Mouse (Mus musculus) heart, postnatal 0 days (tissue): ENCODE measurements around the gene Adad2. TPM values are rescaled to one million over a fixed set of nuclear protein-coding genes. Genes with fewer than 3 reads are reported as not detected.

ENCODE experiments used
- ATAC-seq: fragments of 200-750 bp; cut with Nextera tagmentation; 2 replicates; pipeline ENCODE4 v1.8.0; 2017; ENCODE audit warnings: low read depth, moderate number of reproducible peaks, moderate library complexity; ENCODE audit not compliant: insufficient read depth
- DNase-seq: peaks from one replicate; pipeline ENCODE4 v3.0.0-alpha.2; 2016; ENCODE audit warnings: low spot score
- H3K27ac ChIP-seq: fragments of 300-500 bp; sonication (generic); 2 replicates; pipeline ENCODE4 v1.5.1; 2014; ENCODE audit warnings: low read depth, mild to moderate bottlenecking
- H3K27me3 ChIP-seq: fragments of 300-500 bp; sonication (generic); 2 replicates; pipeline ENCODE4 v1.6.1; 2014; ENCODE audit warnings: low read length, mixed read lengths; ENCODE audit not compliant: control insufficient read depth, insufficient read depth
- H3K36me3 ChIP-seq: fragments of 300-500 bp; sonication (generic); replicated peaks from 2 replicates; pipeline ENCODE4 v1.6.1; 2014; ENCODE audit warnings: low read length, mixed read lengths; ENCODE audit not compliant: control insufficient read depth, insufficient read depth
- H3K4me1 ChIP-seq: fragments of 300-500 bp; sonication (generic); 2 replicates; pipeline ENCODE4 v1.6.1; 2014; ENCODE audit warnings: antibody characterized with exemption; ENCODE audit not compliant: control insufficient read depth, insufficient read depth
- H3K4me2 ChIP-seq: fragments of 300-500 bp; sonication (generic); 2 replicates; pipeline ENCODE4 v1.6.1; 2014; ENCODE audit warnings: low read depth, mild to moderate bottlenecking, low read length, moderate library complexity
- H3K4me3 ChIP-seq: fragments of 300-500 bp; sonication (generic); 2 replicates; pipeline ENCODE4 v1.5.1; 2014; ENCODE audit warnings: low read depth, low read length
- H3K9ac ChIP-seq: fragments of 300-500 bp; sonication (generic); replicated peaks from 2 replicates; pipeline ENCODE4 v1.6.1; 2014; ENCODE audit warnings: low read depth, low read length, mixed read lengths
- H3K9me3 ChIP-seq: fragments of 300-500 bp; sonication (generic); replicated peaks from 2 replicates; pipeline ENCODE4 v1.6.1; 2016; ENCODE audit warnings: low read length; ENCODE audit not compliant: control insufficient read depth
- CTCF ChIP-seq: IDR thresholded peaks from 2 replicates; pipeline ENCODE4 v1.5.1; 2016; ENCODE audit warnings: antibody characterized with exemption, control low read depth, low read depth
- EP300 ChIP-seq: IDR thresholded peaks from 2 replicates; pipeline ENCODE4 v1.6.1; 2016; ENCODE audit warnings: antibody characterized with exemption, low read depth
- WGBS: fragments of 180-500 bp; shearing (Covaris S2); extraction: QIAGEN DNeasy Blood & Tissue Kit; methylation state at CpG from one replicate; pipeline ENCODE4 v1.1.7; 2014; 5-methylcytosine and 5-hydroxymethylcytosine counted together
- polyA plus RNA-seq: library from polyadenylated mRNA; unstranded; fragments of >200 nt; fragmentation: Nextera tagmentation; extraction: Ambion mirVana; gene quantifications from 2 replicates; pipeline ENCODE4 v1.2.1, GENCODE M21; 2015
- total RNA-seq: library from RNA; depleted of rRNA; stranded (reverse); fragments of >200 nt; gene quantifications from 2 replicates; pipeline ENCODE4 v1.2.3, GENCODE M21; 2014; ENCODE audit warnings: low replicate concordance; rRNA removed

The Adad2 gene
- total RNA-seq (not detected in 2 replicates), polyA plus RNA-seq (not detected in 2 replicates)

DNA sequence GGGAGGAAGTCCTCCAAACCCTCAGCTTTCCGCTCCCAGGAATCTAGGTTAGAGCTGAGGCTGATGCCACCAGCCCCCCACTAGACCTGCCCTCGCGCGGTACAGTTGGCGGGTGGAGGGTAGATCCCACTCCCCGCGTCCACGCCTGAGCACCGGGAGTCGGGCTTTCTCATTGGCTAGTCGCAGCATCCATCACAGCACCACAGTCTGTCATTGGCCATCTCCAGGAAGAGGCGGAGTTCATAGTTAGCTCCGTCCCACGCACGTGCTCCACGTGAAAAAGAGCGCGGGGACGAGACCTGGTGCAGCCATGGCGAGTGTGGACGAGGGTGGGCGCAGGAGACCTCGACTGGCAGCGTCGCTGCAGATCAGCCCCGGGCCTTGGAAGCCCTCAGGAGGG lies at the start of gene Adad2:
Gene Adad2, plus strand, starts transcription at position 277 of the 400 bp plus-strand sequence.
- WGBS = 75% methylated on average over 26 of the region's 26 CpGs
- no peak for DNase-seq

DNA sequence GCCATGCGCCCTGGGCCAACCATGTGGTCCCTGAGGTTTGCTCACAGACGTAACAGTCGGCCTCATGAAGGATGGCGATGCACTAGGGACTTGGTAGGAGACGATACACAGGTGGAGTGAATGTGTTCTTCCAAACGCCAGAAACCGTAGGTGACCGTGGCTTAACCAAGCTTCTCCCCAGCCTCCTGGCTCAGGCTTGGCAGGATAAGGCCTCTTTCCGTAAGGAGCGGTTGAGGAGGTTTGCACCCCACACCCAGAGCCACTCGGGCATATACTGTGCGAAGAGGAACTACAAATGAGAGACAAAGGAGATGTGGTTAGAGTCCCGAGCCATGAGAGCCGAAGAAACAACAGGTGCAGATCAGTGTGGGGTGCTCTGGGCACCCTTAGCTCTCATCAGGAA lies 48.7 kb upstream of the Adad2 start:
- H3K4me1 ChIP-seq = no peaks in the 10 kb centered on the region
- H3K9ac ChIP-seq = no peak overlapping the region
- no peak for TF ChIP-seq CTCF
- TF ChIP-seq EP300 = no peak
- ATAC-seq = no peak
- no peak overlapping the region; the same call in 1 of the 2 replicates for H3K27ac ChIP-seq
- no peaks in the 10 kb centered on the region for H3K27me3 ChIP-seq
- peaks cover 51% of the 10 kb centered on the region for H3K36me3 ChIP-seq
- no peak overlapping the region for H3K4me3 ChIP-seq
- DNase-seq = no peak
- no peak overlapping the region for H3K4me2 ChIP-seq
- WGBS = 89% methylated on average over 14 of the region's 14 CpGs
- H3K9me3 ChIP-seq = no peaks in the 10 kb centered on the region

More for the DNA sequence above, at the start of gene Adad2:
- H3K4me3 ChIP-seq = no peak within 1 kb of the TSS
- H3K36me3 ChIP-seq = no peaks in the 10 kb centered on the region
- H3K27me3 ChIP-seq = 0 out of 2 replicates have a peak, but pooled peaks cover 3% of the 10 kb centered on the region
- ATAC-seq = no peak
- no peak within 1 kb of the TSS for H3K9ac ChIP-seq
- H3K9me3 ChIP-seq = peaks cover 7% of the 10 kb centered on the region; the same call in 1 of the 2 replicates
- H3K4me2 ChIP-seq = no peak within 1 kb of the TSS
- no peaks in the 10 kb centered on the region for H3K4me1 ChIP-seq
- TF ChIP-seq EP300 (no peak), CTCF (no peak)
- no peak within 1 kb of the TSS for H3K27ac ChIP-seq

DNA sequence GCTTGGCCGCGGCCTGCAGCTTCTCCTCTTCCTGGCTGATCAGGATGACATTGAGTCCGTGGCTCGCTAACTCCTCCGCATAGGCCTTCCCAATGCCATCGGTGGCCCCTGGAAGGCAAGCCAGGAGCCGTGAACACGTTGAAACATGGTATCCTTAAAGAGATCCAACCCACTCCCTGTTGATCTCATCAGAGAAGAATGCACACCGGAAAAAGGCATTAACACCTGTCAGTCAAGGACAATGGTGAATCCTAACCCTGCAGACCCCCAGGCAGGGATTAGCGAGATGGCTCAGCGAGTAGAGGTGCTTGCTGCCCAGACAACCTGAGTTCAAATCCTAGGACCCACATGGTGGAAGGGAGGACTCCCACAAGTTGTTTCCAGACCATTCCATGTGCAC lies 46.2 kb upstream of the Adad2 start:
- Histone ChIP-seq H3K4me2 (no peak overlapping the region), H3K9me3 (no peaks in the 10 kb centered on the region), H3K36me3 (peaks cover 51% of the 10 kb centered on the region), H3K27me3 (no peaks in the 10 kb centered on the region), H3K9ac (no peak overlapping the region), H3K4me1 (no peaks in the 10 kb centered on the region), H3K4me3 (no peak overlapping the region), H3K27ac (no peak overlapping the region)
- TF ChIP-seq CTCF (no peak), EP300 (no peak)
- 67% methylated on average over 11 of the region's 11 CpGs for WGBS
- no peak for ATAC-seq
- DNase-seq = no peak

DNA sequence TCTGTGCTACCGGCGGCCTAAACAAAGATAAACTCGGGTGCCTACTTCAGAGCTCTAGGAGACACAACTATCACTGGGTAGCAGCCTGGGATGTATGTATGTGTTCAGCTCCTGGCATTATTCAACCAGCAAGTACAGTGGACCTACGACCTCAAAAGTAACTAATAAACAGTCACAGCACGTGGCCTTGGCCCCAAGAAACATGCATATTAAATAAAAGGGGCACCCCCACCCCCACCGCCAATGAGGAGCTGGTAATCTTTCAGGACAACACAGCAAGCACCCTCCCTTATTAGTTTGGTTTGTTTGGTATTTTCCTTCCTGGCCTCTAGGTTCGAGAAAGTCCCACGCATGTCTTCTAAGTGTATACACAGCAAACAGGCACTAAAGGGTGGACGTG lies 44.3 kb upstream of the Adad2 start:
- WGBS = 76% methylated on average over 9 of the region's 9 CpGs
- no peak for ATAC-seq

DNA sequence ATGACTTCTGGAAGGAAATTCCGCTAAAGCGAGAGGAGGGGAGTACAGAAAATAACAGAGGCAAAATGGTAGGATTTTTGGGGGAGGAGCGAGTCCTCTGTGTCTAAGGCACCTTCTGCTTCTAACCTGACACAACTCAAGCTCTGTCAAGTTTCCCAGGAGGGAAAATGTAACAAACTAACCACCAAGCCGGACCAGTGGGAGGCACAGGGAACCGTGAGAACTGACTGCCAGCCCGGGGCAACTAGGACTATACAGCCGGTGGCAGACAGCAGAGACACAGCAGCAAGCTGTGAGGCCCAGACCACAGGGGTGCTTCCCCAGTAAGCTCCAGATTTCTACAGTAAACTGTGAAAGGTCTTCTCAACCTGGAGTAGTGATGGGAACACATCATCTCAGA lies 43.6 kb upstream of the Adad2 start:
- Histone ChIP-seq H3K36me3 (peaks cover 32% of the 10 kb centered on the region), H3K4me1 (peaks cover 2% of the 10 kb centered on the region; the same call in 1 of the 2 replicates), H3K27me3 (no peaks in the 10 kb centered on the region), H3K9me3 (no peaks in the 10 kb centered on the region), H3K4me3 (no peak overlapping the region), H3K9ac (no peak overlapping the region), H3K27ac (no peak overlapping the region), H3K4me2 (no peak overlapping the region; the same call in 1 of the 2 replicates)
- TF ChIP-seq EP300 = no peak
- no peak for TF ChIP-seq CTCF
- WGBS = 67% methylated on average over 7 of the region's 7 CpGs
- ATAC-seq = no peak
- DNase-seq = no peak

More for the DNA sequence above, 44.3 kb upstream of the Adad2 start:
- TF ChIP-seq CTCF (no peak), EP300 (no peak)
- Histone ChIP-seq H3K4me3 (no peak overlapping the region), H3K27ac (no peak overlapping the region), H3K27me3 (no peaks in the 10 kb centered on the region), H3K4me2 (no peak overlapping the region), H3K4me1 (no peaks in the 10 kb centered on the region), H3K9me3 (no peaks in the 10 kb centered on the region), H3K36me3 (peaks cover 39% of the 10 kb centered on the region), H3K9ac (no peak overlapping the region)
- no peak for DNase-seq

DNA sequence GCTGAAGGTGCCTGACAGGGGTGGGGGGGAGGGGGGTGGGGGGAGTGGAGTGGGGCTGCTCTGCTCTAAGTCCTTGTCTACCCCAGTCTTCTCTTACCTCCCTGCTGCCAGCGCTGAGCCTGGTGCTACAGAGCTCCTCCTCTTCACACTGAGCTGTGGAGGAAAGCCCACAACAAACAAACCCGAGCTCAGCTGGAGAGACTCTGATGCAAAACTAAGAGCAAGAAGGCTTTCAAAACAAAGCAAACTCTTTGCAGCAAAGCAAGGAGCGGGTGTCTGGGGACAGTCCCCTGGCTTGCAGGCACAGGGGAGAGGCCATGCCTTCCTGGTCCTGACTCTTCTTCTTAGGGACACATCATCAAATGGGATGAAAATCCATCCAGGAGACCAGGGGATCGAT lies 42.7 kb upstream of the Adad2 start:
- whole genome bisulfite sequencing = 51% methylated on average over 4 of the region's 4 CpGs
- H3K9ac ChIP-seq = no peak overlapping the region; the same call in 1 of the 2 replicates
- H3K9me3 ChIP-seq = no peaks in the 10 kb centered on the region
- no peaks in the 10 kb centered on the region for H3K27me3 ChIP-seq
- H3K4me2 ChIP-seq = no peak overlapping the region
- H3K36me3 ChIP-seq = peaks cover 24% of the 10 kb centered on the region
- peaks cover 6% of the 10 kb centered on the region; the same call in 1 of the 2 replicates for H3K4me1 ChIP-seq
- H3K27ac ChIP-seq = peak overlapping the region; percentile 60; the same call in 1 of the 2 replicates
- DNase-seq (no peak), ATAC-seq (no peak)
- no peak overlapping the region for H3K4me3 ChIP-seq
- TF ChIP-seq CTCF (no peak), EP300 (no peak)
